Mouse (Mus musculus): ENCODE results near the gene Faxc. TPM values are rescaled to one million over a fixed set of nuclear protein-coding genes. Genes with fewer than 3 reads are reported as not detected.

Gene Faxc
- polyA plus RNA-seq, 1 experiment from 2014 or later: 1.3 TPM

- Histone ChIP-seq H3K9ac (ENCODE audit: low read length) (no peak overlapping the region), H3K4me2 (ENCODE audit: low read depth, low read length) (no peak overlapping the region), H3K27me3 (ENCODE audit: control insufficient read depth, insufficient read depth, low read length) (no peaks in the 10 kb centered on the region), H3K4me3 (ENCODE audit: low read length) (no peak overlapping the region), H3K27ac (ENCODE audit: low read length) (no peak overlapping the region), H3K9me3 (replicated peaks; ENCODE audit: control insufficient read depth, low read length) (no peaks in the 10 kb centered on the region), H3K36me3 (ENCODE audit: control insufficient read depth, insufficient read depth) (no peaks in the 10 kb centered on the region), H3K4me1 (ENCODE audit: control insufficient read depth, insufficient read depth, low read length) (peaks cover 4% of the 10 kb centered on the region)
- 37% methylated on average over 2 of the region's 2 CpGs for WGBS
- ATAC-seq (replicated peaks; ENCODE audit: extremely low read depth, insufficient read depth, low FRiP score): no peak
These were observed 21.1 kb downstream of the Faxc start for GRCm38 (mm10) chr4:21952255-21952654.

GRCm38 (mm10) chr4:21957570-21958321, 26.6 kb downstream of the Faxc start:
- Histone ChIP-seq H3K27me3 (ENCODE audit: control insufficient read depth, insufficient read depth, low read length) (no peaks in the 10 kb centered on the region), H3K9ac (ENCODE audit: low read length) (no peak overlapping the region), H3K4me3 (ENCODE audit: low read length) (no peak overlapping the region), H3K27ac (ENCODE audit: low read length) (no peak overlapping the region), H3K4me1 (ENCODE audit: control insufficient read depth, insufficient read depth, low read length) (no peaks in the 10 kb centered on the region), H3K9me3 (replicated peaks; ENCODE audit: control insufficient read depth, low read length) (no peaks in the 10 kb centered on the region), H3K36me3 (ENCODE audit: control insufficient read depth, insufficient read depth) (no peaks in the 10 kb centered on the region), H3K4me2 (ENCODE audit: low read depth, low read length) (no peak overlapping the region)
- 59% methylated on average over 7 of the region's 7 CpGs for WGBS
- 0 out of 2 replicates have a peak, but pooled peaks have one; percentile 45 for ATAC-seq (replicated peaks; ENCODE audit: extremely low read depth, insufficient read depth, low FRiP score)

DNA sequence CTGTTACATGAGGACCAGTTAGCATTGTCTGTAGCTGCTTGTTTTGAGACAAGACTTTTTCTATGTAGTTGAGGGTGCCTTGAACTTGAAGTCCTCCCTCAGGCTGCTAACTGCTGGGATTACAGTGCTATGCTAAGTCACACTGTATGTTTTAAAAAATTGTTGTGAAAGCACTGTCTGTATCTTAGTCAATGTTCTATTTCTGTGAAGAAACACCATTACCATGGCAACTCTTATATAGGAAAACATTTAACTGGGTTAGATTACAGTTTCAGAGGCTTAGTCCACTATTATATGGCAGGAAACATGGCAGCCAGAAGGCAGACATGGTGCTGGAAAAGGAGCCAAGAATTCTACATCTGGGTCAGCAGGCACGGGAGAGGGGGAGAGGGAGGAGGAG, 40.8 kb downstream of the Faxc start:
- H3K4me1 ChIP-seq (ENCODE audit: control insufficient read depth, insufficient read depth, low read length): 0 out of 2 replicates have a peak, but pooled peaks cover 5% of the 10 kb centered on the region
- H3K9me3 ChIP-seq (replicated peaks; ENCODE audit: control insufficient read depth, low read length): no peaks in the 10 kb centered on the region
- ATAC-seq (replicated peaks; ENCODE audit: extremely low read depth, insufficient read depth, low FRiP score): no peak
- no peaks in the 10 kb centered on the region for H3K36me3 ChIP-seq (ENCODE audit: control insufficient read depth, insufficient read depth)
- H3K4me2 ChIP-seq (ENCODE audit: low read depth, low read length): no peak overlapping the region
- no peak overlapping the region for H3K27ac ChIP-seq (ENCODE audit: low read length)
- WGBS: 50% methylated on average over 1 of the region's 1 CpGs
- H3K27me3 ChIP-seq (ENCODE audit: control insufficient read depth, insufficient read depth, low read length): no peaks in the 10 kb centered on the region
- H3K9ac ChIP-seq (ENCODE audit: low read length): no peak overlapping the region
- H3K4me3 ChIP-seq (ENCODE audit: low read length): no peak overlapping the region

DNA sequence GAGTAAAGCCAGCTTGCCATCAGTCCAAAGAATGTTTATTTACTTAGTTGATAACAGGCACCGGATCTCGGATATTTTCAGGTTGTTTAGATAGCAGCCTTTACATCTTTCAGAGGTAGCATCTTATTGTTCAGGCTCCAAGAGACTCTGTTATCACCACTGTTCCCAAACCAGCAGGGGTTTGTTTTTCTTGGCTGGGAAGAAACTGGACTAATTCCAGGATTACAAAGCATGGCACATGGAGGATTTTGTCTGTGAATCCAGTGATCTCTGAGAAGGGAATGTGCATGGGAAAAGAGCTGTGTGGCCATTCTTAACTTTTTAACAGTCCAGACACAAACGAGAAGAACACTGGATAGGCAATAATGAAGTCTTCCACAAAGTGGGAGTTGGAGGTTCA, 43.0 kb downstream of the Faxc start:
- H3K4me3 ChIP-seq (ENCODE audit: low read length): no peak overlapping the region
- no peak overlapping the region for H3K27ac ChIP-seq (ENCODE audit: low read length)
- H3K9ac ChIP-seq (ENCODE audit: low read length): no peak overlapping the region
- no peaks in the 10 kb centered on the region for H3K9me3 ChIP-seq (replicated peaks; ENCODE audit: control insufficient read depth, low read length)
- no peaks in the 10 kb centered on the region for H3K27me3 ChIP-seq (ENCODE audit: control insufficient read depth, insufficient read depth, low read length)
- 19% methylated on average over 3 of the region's 3 CpGs for WGBS
- ATAC-seq (replicated peaks; ENCODE audit: extremely low read depth, insufficient read depth, low FRiP score): no peak
- H3K4me2 ChIP-seq (ENCODE audit: low read depth, low read length): no peak overlapping the region
- no peaks in the 10 kb centered on the region for H3K36me3 ChIP-seq (ENCODE audit: control insufficient read depth, insufficient read depth)
- H3K4me1 ChIP-seq (ENCODE audit: control insufficient read depth, insufficient read depth, low read length): no peaks in the 10 kb centered on the region

- Histone ChIP-seq H3K9ac (ENCODE audit: low read length) (no peak overlapping the region), H3K4me1 (ENCODE audit: control insufficient read depth, insufficient read depth, low read length) (no peaks in the 10 kb centered on the region), H3K4me2 (ENCODE audit: low read depth, low read length) (no peak overlapping the region), H3K4me3 (ENCODE audit: low read length) (no peak overlapping the region), H3K27ac (ENCODE audit: low read length) (no peak overlapping the region), H3K9me3 (replicated peaks; ENCODE audit: control insufficient read depth, low read length) (no peaks in the 10 kb centered on the region), H3K27me3 (ENCODE audit: control insufficient read depth, insufficient read depth, low read length) (no peaks in the 10 kb centered on the region), H3K36me3 (ENCODE audit: control insufficient read depth, insufficient read depth) (no peaks in the 10 kb centered on the region)
- ATAC-seq (replicated peaks; ENCODE audit: extremely low read depth, insufficient read depth, low FRiP score): no peak
- 68% methylated on average over 4 of the region's 4 CpGs for WGBS
These were observed 49.3 kb downstream of the Faxc start for GRCm38 (mm10) chr4:21980471-21980870.

GRCm38 (mm10) chr4:21982449-21982848, 51.3 kb downstream of the Faxc start:
- Histone ChIP-seq H3K36me3 (ENCODE audit: control insufficient read depth, insufficient read depth) (no peaks in the 10 kb centered on the region), H3K4me3 (ENCODE audit: low read length) (no peak overlapping the region), H3K9me3 (replicated peaks; ENCODE audit: control insufficient read depth, low read length) (no peaks in the 10 kb centered on the region), H3K4me1 (ENCODE audit: control insufficient read depth, insufficient read depth, low read length) (no peaks in the 10 kb centered on the region), H3K4me2 (ENCODE audit: low read depth, low read length) (no peak overlapping the region), H3K27me3 (ENCODE audit: control insufficient read depth, insufficient read depth, low read length) (no peaks in the 10 kb centered on the region), H3K27ac (ENCODE audit: low read length) (no peak overlapping the region), H3K9ac (ENCODE audit: low read length) (no peak overlapping the region)
- WGBS: 93% methylated on average over 9 of the region's 9 CpGs
- ATAC-seq (replicated peaks; ENCODE audit: extremely low read depth, insufficient read depth, low FRiP score): no peak

DNA sequence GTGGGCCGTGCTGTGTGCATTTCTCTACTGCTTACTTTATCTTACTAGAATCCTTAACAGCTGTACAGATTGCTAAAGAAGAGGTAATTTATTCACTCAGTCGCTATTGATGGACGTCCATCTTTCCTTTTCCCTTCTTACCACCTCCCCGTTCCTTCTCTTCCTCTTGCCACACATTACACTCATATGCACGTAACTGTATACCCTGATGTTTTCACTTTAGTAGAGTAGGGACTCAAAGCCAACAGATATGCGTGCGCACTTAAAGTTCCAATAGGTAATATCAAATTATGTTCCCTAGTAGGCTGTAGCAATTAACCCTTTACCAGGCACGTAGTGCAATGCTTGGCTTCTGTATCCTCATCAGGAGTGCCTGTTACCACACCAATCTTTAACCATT, 55.7 kb downstream of the Faxc start:
- ATAC-seq (replicated peaks; ENCODE audit: extremely low read depth, insufficient read depth, low FRiP score): no peak
- no peaks in the 10 kb centered on the region for H3K27me3 ChIP-seq (ENCODE audit: control insufficient read depth, insufficient read depth, low read length)
- 73% methylated on average over 8 of the region's 8 CpGs for WGBS
- H3K4me1 ChIP-seq (ENCODE audit: control insufficient read depth, insufficient read depth, low read length): no peaks in the 10 kb centered on the region
- H3K4me3 ChIP-seq (ENCODE audit: low read length): no peak overlapping the region
- no peak overlapping the region for H3K27ac ChIP-seq (ENCODE audit: low read length)
- no peak overlapping the region for H3K9ac ChIP-seq (ENCODE audit: low read length)
- no peak overlapping the region for H3K4me2 ChIP-seq (ENCODE audit: low read depth, low read length)
- H3K36me3 ChIP-seq (ENCODE audit: control insufficient read depth, insufficient read depth): no peaks in the 10 kb centered on the region
- H3K9me3 ChIP-seq (replicated peaks; ENCODE audit: control insufficient read depth, low read length): no peaks in the 10 kb centered on the region

DNA sequence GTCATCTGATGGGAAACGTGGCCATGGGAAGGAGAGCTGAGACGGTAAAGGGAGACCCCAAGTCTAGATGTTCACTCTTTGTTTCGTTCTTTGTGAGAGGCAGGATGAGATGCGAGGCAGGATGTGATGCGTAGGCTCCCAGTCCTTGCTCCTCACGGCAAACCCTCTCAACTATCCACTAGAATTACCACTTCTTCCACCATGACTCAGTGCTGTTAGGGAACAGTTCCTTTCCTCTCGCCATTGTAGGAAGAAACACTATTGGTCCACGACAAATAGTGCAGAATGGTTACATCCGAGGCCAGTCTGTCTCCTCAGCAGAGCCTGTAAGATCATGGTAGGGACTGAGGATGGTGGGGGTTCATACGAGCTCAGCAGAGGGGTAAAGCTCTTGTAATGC, 56.3 kb downstream of the Faxc start:
- WGBS: 86% methylated on average over 10 of the region's 10 CpGs
- no peak overlapping the region for H3K27ac ChIP-seq (ENCODE audit: low read length)
- no peak overlapping the region for H3K4me2 ChIP-seq (ENCODE audit: low read depth, low read length)
- H3K36me3 ChIP-seq (ENCODE audit: control insufficient read depth, insufficient read depth): no peaks in the 10 kb centered on the region
- H3K9ac ChIP-seq (ENCODE audit: low read length): no peak overlapping the region
- no peak overlapping the region for H3K4me3 ChIP-seq (ENCODE audit: low read length)
- no peaks in the 10 kb centered on the region for H3K4me1 ChIP-seq (ENCODE audit: control insufficient read depth, insufficient read depth, low read length)
- no peaks in the 10 kb centered on the region for H3K9me3 ChIP-seq (replicated peaks; ENCODE audit: control insufficient read depth, low read length)
- no peak for ATAC-seq (replicated peaks; ENCODE audit: extremely low read depth, insufficient read depth, low FRiP score)
- no peaks in the 10 kb centered on the region for H3K27me3 ChIP-seq (ENCODE audit: control insufficient read depth, insufficient read depth, low read length)

DNA sequence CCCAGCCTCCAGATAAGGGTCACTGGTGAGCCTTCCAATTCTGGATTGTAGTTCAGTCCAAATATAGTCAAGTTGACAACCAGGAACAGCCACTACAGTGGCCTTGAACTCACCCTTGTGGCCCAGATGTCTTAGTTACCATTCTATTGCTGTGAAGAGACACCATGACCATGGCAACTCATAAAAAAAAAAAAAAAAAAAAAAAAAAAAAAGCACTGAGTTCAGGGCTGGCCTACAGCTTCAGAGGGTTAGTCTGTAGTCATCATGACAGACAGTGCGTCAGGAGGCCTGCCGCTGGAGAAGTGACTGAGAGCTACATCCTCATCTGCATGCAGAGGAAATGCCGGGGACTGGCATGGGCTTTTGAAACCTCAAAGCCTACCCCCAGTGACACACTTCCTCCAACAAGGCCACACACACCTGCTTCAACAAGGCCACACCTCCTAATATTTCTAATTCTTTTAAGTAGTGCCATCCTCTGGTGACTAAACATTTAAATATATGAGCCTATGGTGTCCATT, 58.5 kb downstream of the Faxc start:
- Histone ChIP-seq H3K36me3 (ENCODE audit: control insufficient read depth, insufficient read depth) (0 out of 2 replicates have a peak, but pooled peaks cover 3% of the 10 kb centered on the region), H3K9ac (ENCODE audit: low read length) (no peak overlapping the region), H3K27me3 (ENCODE audit: control insufficient read depth, insufficient read depth, low read length) (no peaks in the 10 kb centered on the region), H3K27ac (ENCODE audit: low read length) (no peak overlapping the region), H3K4me1 (ENCODE audit: control insufficient read depth, insufficient read depth, low read length) (no peaks in the 10 kb centered on the region), H3K9me3 (replicated peaks; ENCODE audit: control insufficient read depth, low read length) (no peaks in the 10 kb centered on the region), H3K4me3 (ENCODE audit: low read length) (no peak overlapping the region), H3K4me2 (ENCODE audit: low read depth, low read length) (no peak overlapping the region)
- 81% methylated on average over 3 of the region's 3 CpGs for WGBS
- no peak for ATAC-seq (replicated peaks; ENCODE audit: extremely low read depth, insufficient read depth, low FRiP score)

All from heart, embryonic 16.5 days (tissue).